Mouse (Mus musculus): ENCODE measurements around the gene Osbpl10. TPM values are rescaled to one million over a fixed set of nuclear protein-coding genes. Genes with fewer than 3 reads are reported as not detected.

Osbpl10 gene
- polyA plus RNA-seq, 1 experiment = 4.2 TPM

GRCm38 (mm10) chr9:115217984-115218383 lies 239.6 kb downstream of the Osbpl10 start:
- no peaks in the 10 kb centered on the region for H3K79me2 ChIP-seq (ENCODE audit: control insufficient read depth, insufficient read depth)
- TF ChIP-seq MYOD1 (IDR thresholded peaks at IDR 0.05; ENCODE audit: control insufficient read depth, insufficient read length, low read depth) (no peak), CTCF (IDR thresholded peaks at IDR 0.05; ENCODE audit: control insufficient read depth, insufficient read depth, insufficient read length) (no peak), MYOG (IDR thresholded peaks at IDR 0.05; ENCODE audit: control insufficient read depth, extremely low read depth, insufficient read length) (no peak), CEBPB (IDR thresholded peaks at IDR 0.05; ENCODE audit: low read depth) (no peak), FOSL1 (IDR thresholded peaks at IDR 0.05; ENCODE audit: insufficient read depth, low read length, poor library complexity, severe bottlenecking) (no peak), MAX (IDR thresholded peaks at IDR 0.05) (no peak), USF1 (IDR thresholded peaks at IDR 0.05; ENCODE audit: low read depth) (no peak)
- no peaks in the 10 kb centered on the region for H3K36me3 ChIP-seq (ENCODE audit: control insufficient read depth, insufficient read depth)
- no peaks in the 10 kb centered on the region for H3K79me3 ChIP-seq (ENCODE audit: low read depth)
- H3K27me3 ChIP-seq (ENCODE audit: control insufficient read depth, insufficient read depth, insufficient read length) = no peaks in the 10 kb centered on the region
- no peak overlapping the region for H3K4me3 ChIP-seq (ENCODE audit: insufficient read depth, poor library complexity, severe bottlenecking)
- no peak overlapping the region for H3ac ChIP-seq (ENCODE audit: control insufficient read depth, insufficient read length, low read depth)

DNA sequence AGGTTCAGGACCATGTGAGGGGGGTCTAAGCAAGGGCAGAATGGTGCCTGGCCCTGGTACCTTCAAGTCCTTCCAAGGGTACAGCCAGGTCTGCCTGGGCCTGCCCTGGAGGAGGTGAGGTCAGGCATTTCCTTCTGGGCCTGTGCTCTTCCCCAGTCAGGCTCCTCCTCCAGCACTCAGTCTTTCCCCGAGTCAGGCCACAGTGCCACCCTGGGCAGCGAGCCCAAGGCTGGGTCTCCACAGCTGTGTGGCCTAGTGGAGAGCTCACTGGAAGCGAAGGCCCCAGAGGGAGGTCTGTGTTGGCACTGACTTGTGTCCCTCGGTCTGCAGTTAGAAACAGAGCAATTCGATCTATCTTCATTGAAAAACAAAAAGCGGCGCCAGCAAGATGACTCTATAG lies 242.1 kb downstream of the Osbpl10 start:
- no peaks in the 10 kb centered on the region for H3K36me3 ChIP-seq (ENCODE audit: control insufficient read depth, insufficient read depth)
- no peak overlapping the region for H3K4me3 ChIP-seq (ENCODE audit: insufficient read depth, poor library complexity, severe bottlenecking)
- H3ac ChIP-seq (ENCODE audit: control insufficient read depth, insufficient read length, low read depth) = no peak overlapping the region
- H3K27me3 ChIP-seq (ENCODE audit: control insufficient read depth, insufficient read depth, insufficient read length) = no peaks in the 10 kb centered on the region
- TF ChIP-seq MYOD1 (IDR thresholded peaks at IDR 0.05; ENCODE audit: control insufficient read depth, insufficient read length, low read depth) (no peak), MYOG (IDR thresholded peaks at IDR 0.05; ENCODE audit: control insufficient read depth, extremely low read depth, insufficient read length) (no peak), FOSL1 (IDR thresholded peaks at IDR 0.05; ENCODE audit: insufficient read depth, low read length, poor library complexity, severe bottlenecking) (no peak)
- no peaks in the 10 kb centered on the region for H3K79me3 ChIP-seq (ENCODE audit: low read depth)
- H3K79me2 ChIP-seq (ENCODE audit: control insufficient read depth, insufficient read depth) = no peaks in the 10 kb centered on the region

- Histone ChIP-seq H3K79me2 (ENCODE audit: control insufficient read depth, insufficient read depth) (no peaks in the 10 kb centered on the region), H3K79me3 (ENCODE audit: low read depth) (no peaks in the 10 kb centered on the region), H3K4me3 (ENCODE audit: insufficient read depth, poor library complexity, severe bottlenecking) (no peak overlapping the region), H3ac (ENCODE audit: control insufficient read depth, insufficient read length, low read depth) (no peak overlapping the region), H3K27me3 (ENCODE audit: control insufficient read depth, insufficient read depth, insufficient read length) (no peaks in the 10 kb centered on the region), H3K36me3 (ENCODE audit: control insufficient read depth, insufficient read depth) (no peaks in the 10 kb centered on the region)
- TF ChIP-seq MYOG (IDR thresholded peaks at IDR 0.05; ENCODE audit: control insufficient read depth, extremely low read depth, insufficient read length) (no peak), CEBPB (IDR thresholded peaks at IDR 0.05; ENCODE audit: low read depth) (no peak), MAX (IDR thresholded peaks at IDR 0.05) (no peak), MYOD1 (IDR thresholded peaks at IDR 0.05; ENCODE audit: control insufficient read depth, insufficient read length, low read depth) (no peak), CTCF (IDR thresholded peaks at IDR 0.05; ENCODE audit: control insufficient read depth, insufficient read depth, insufficient read length) (no peak), USF1 (IDR thresholded peaks at IDR 0.05; ENCODE audit: low read depth) (no peak), FOSL1 (IDR thresholded peaks at IDR 0.05; ENCODE audit: insufficient read depth, low read length, poor library complexity, severe bottlenecking) (no peak)
Observed at GRCm38 (mm10) chr9:115221265-115221664, 242.9 kb downstream of the Osbpl10 start.

GRCm38 (mm10) chr9:115224744-115225354 lies 246.5 kb downstream of the Osbpl10 start:
- Histone ChIP-seq H3K79me3 (ENCODE audit: low read depth) (no peaks in the 10 kb centered on the region), H3K36me3 (ENCODE audit: control insufficient read depth, insufficient read depth) (no peaks in the 10 kb centered on the region), H3K27me3 (ENCODE audit: control insufficient read depth, insufficient read depth, insufficient read length) (no peaks in the 10 kb centered on the region), H3ac (ENCODE audit: control insufficient read depth, insufficient read length, low read depth) (no peak overlapping the region), H3K79me2 (ENCODE audit: control insufficient read depth, insufficient read depth) (no peaks in the 10 kb centered on the region), H3K4me3 (ENCODE audit: insufficient read depth, poor library complexity, severe bottlenecking) (no peak overlapping the region)
- no peak for TF ChIP-seq FOSL1 (IDR thresholded peaks at IDR 0.05; ENCODE audit: insufficient read depth, low read length, poor library complexity, severe bottlenecking)
- TF ChIP-seq CTCF (IDR thresholded peaks at IDR 0.05; ENCODE audit: control insufficient read depth, insufficient read depth, insufficient read length) = no peak
- no peak for TF ChIP-seq CEBPB (IDR thresholded peaks at IDR 0.05; ENCODE audit: low read depth)
- TF ChIP-seq USF1 (IDR thresholded peaks at IDR 0.05; ENCODE audit: low read depth) = no peak
- no peak for TF ChIP-seq MYOG (IDR thresholded peaks at IDR 0.05; ENCODE audit: control insufficient read depth, extremely low read depth, insufficient read length)
- no peak for TF ChIP-seq MYOD1 (IDR thresholded peaks at IDR 0.05; ENCODE audit: control insufficient read depth, insufficient read length, low read depth)

DNA sequence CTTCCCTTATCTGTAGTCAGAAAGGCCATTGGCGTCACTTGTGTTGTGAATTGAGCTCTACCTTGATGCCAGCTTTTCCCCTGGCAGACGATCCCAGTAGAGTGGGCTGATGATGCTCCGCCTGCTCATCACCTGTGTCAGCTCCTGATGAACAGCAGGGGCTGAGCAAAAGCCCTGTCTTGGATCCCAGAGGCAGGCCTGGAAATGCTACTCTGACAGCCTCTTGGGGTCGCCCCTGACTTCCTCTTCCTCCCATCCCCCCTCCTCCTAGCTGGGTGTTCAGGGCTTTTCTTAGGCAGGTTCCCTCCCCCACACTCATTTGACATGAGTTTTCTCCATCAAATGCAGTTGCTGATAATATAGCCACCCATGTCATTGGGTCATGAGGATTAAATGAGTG lies 250.8 kb downstream of the Osbpl10 start:
- no peaks in the 10 kb centered on the region for H3K36me3 ChIP-seq (ENCODE audit: control insufficient read depth, insufficient read depth)
- TF ChIP-seq CEBPB (IDR thresholded peaks at IDR 0.05; ENCODE audit: low read depth) = no peak
- TF ChIP-seq MYOD1 (IDR thresholded peaks at IDR 0.05; ENCODE audit: control insufficient read depth, insufficient read length, low read depth) = no peak
- TF ChIP-seq USF1 (IDR thresholded peaks at IDR 0.05; ENCODE audit: low read depth) = no peak
- TF ChIP-seq FOSL1 (IDR thresholded peaks at IDR 0.05; ENCODE audit: insufficient read depth, low read length, poor library complexity, severe bottlenecking) = no peak
- TF ChIP-seq CTCF (IDR thresholded peaks at IDR 0.05; ENCODE audit: control insufficient read depth, insufficient read depth, insufficient read length) = no peak
- TF ChIP-seq MAX (IDR thresholded peaks at IDR 0.05) = no peak
- TF ChIP-seq MYOG (IDR thresholded peaks at IDR 0.05; ENCODE audit: control insufficient read depth, extremely low read depth, insufficient read length) = no peak
- no peaks in the 10 kb centered on the region for H3K27me3 ChIP-seq (ENCODE audit: control insufficient read depth, insufficient read depth, insufficient read length)
- no peak overlapping the region for H3ac ChIP-seq (ENCODE audit: control insufficient read depth, insufficient read length, low read depth)
- no peaks in the 10 kb centered on the region for H3K79me2 ChIP-seq (ENCODE audit: control insufficient read depth, insufficient read depth)
- H3K4me3 ChIP-seq (ENCODE audit: insufficient read depth, poor library complexity, severe bottlenecking) = no peak overlapping the region
- no peaks in the 10 kb centered on the region for H3K79me3 ChIP-seq (ENCODE audit: low read depth)

DNA sequence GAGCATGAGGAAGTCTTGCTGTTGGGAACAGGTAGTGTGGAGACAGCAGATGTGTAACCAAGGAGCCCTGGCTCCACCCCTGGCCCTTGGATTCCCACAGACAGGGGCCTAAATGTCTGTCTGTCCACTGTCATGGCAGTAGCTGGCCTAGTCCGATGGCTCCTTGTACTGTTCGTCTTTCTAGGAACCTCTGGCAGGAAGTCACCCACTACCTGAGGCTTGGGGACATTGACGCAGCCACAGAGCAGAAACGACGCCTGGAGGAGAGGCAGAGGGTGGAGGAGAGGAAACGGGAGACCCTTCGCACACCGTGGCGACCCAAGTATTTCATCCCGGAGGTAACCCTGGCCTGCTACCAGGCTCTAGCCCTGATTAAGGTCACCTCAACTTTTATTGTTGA lies 251.3 kb downstream of the Osbpl10 start:
- H3K79me3 ChIP-seq (ENCODE audit: low read depth) = no peaks in the 10 kb centered on the region
- TF ChIP-seq CTCF (IDR thresholded peaks at IDR 0.05; ENCODE audit: control insufficient read depth, insufficient read depth, insufficient read length) (no peak), FOSL1 (IDR thresholded peaks at IDR 0.05; ENCODE audit: insufficient read depth, low read length, poor library complexity, severe bottlenecking) (no peak), USF1 (IDR thresholded peaks at IDR 0.05; ENCODE audit: low read depth) (no peak), CEBPB (IDR thresholded peaks at IDR 0.05; ENCODE audit: low read depth) (no peak)
- H3K4me3 ChIP-seq (ENCODE audit: insufficient read depth, poor library complexity, severe bottlenecking) = no peak overlapping the region
- no peaks in the 10 kb centered on the region for H3K36me3 ChIP-seq (ENCODE audit: control insufficient read depth, insufficient read depth)
- H3K27me3 ChIP-seq (ENCODE audit: control insufficient read depth, insufficient read depth, insufficient read length) = no peaks in the 10 kb centered on the region
- H3ac ChIP-seq (ENCODE audit: control insufficient read depth, insufficient read length, low read depth) = no peak overlapping the region
- no peaks in the 10 kb centered on the region for H3K79me2 ChIP-seq (ENCODE audit: control insufficient read depth, insufficient read depth)

All from C2C12 (cell line).